Mouse (Mus musculus) 416B (cell line): ENCODE data around the gene Olfr1121.
"Not testable (repeated sequence)": the region's sequence is repeated elsewhere in the genome, so short reads cannot be mapped to it uniquely, and the experiment has no call there.

Source experiments
- DNase-seq: peaks from one replicate; pipeline ENCODE4 v3.0.0; 2011; ENCODE audit warnings: low read depth

Olfr1121 gene

DNA sequence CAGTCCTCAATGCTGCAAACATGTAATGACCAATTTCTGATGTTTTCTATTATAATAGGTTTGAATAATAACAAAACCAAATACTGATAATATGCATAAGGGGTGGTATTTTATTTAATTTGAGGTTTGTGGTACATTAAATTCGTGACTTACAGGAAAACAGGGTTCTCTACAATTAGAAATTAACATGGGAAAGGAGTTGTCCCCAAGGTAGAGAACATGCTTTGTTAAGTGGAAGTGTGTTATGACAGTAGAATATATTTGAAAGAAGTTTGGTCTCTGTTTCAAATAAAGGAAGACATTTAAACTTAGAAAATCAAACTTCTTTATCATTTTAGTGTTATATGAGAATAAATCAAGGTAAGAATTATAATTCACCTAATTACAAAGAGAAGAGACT is at the start of gene Olfr1121:
TSS of gene Olfr1121 (plus strand) at position 301 of the 400 bp plus-strand sequence.
- DNase-seq: no peak

DNA sequence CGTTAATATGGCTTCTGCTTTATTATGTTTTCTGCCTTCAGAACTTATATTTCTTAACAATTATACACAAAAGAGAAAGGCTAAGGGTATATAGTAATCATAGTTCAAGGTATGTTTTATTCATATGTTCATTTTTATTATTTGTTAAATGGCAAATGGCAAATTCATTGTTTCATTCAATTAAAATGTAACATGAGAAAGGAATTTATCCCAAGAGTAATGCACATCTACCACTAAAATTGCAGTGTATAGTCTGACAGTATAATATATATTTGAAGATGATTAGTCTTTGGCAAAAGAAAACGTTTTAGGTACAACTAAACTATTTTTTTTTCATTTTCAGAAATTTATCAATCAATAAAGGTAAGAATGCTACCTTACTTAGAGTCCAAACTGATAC is 15.2 kb upstream of the Olfr1121 start, which contains the start of gene Olfr1120:
TSS of gene Olfr1120 (plus strand) at position 301 of the 400 bp plus-strand sequence.
- DNase-seq: no peak

DNA sequence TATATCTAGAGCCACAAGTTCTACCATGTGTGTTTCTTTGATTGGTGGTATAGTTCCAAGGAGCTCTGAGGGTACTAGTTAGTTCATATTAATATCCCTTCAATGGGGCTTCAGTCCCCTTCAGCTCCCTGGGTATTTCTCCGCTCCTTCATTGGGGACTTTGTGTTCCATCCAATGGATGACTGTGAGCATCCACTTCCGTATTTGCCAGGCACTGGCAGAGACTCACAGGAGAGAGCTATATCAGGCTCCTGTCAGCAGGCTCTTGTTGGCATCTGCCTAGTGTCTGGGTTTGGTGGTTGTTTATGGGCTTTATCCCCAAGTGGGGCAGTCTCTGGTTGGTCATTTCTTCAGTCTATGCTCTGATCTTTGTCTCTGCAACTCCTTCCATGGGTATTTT is 9.6 kb upstream of the Olfr1121 start:
- DNase-seq: not testable (repeated sequence)

DNA sequence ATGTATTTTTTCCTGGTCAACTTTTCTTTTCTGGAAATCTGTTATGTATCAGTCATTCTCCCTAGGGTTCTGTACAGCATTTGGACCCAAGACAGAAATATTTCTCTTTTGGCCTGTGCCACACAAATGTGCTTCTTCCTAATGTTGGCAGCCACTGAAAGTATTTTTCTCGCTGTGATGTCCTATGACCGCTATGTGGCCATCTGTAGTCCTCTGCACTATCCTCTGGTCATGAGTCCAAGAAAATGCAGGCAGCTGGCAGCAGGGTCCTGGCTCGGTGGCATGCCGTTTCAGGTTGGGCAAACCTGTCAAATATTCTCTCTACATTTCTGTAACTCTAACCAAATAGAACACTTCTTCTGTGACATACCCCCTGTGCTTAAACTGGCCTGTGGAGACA is 2.0 kb downstream of the Olfr1121 start:
- DNase-seq: no peak

DNA sequence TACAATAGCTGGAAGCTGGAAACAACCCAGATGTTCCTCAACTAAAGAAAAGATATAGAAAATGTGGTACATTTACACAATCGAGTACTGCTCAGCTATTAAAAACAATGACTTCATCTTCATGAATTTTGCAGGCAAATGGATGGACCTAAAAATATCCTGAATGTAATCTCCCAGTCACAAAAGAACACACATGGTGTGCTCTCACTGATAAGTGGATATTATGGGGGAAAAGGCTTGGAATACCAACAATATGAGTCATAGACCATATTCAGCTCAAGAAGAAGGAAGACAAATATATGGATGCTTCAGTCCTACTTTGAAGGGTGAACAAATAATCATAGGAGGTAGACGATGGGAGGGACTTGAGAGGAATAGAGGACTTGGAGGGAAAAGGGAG is 14.2 kb downstream of the Olfr1121 start:
- no peak for DNase-seq

DNA sequence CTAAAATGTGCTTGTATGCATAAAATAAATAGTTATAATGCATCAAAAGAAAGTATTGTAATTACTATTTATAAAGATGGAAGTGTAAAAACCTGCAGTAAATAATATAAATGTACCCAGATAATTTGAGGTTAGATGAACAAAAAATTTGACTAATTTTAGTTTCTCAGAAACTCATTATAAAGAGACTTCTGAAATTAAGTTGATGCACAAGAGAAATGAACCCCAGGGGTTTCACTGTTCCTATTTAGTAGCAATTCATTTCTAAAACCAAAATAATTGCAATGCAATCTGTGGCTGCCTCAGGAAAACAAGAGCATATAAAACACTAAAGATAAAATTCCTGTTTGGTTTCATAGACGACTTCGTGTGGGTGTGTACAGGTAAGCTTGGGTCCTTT is 15.9 kb downstream of the Olfr1121 start, which contains the start of gene Olfr1122:
TSS of gene Olfr1122 (plus strand) at position 301 of the 400 bp plus-strand sequence.
- DNase-seq: no peak

DNA sequence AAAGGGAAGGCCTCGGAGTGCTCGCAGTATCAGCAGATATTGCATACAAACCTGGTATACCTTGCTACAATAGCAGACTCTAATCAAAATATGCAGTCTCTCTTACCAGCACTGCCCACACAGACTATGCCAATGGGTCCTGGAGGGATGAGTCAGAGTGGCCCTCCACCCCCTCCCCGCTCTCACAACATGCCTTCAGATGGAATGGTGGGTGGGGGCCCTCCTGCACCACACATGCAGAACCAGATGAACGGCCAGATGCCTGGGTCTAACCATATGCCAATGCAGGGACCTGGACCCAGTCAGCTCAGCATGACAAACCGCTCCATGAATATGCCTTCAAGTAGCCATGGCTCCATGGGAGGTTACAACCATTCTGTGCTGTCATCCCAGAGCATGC is 23.9 kb downstream of the Olfr1121 start:
- not testable (repeated sequence) for DNase-seq

DNA sequence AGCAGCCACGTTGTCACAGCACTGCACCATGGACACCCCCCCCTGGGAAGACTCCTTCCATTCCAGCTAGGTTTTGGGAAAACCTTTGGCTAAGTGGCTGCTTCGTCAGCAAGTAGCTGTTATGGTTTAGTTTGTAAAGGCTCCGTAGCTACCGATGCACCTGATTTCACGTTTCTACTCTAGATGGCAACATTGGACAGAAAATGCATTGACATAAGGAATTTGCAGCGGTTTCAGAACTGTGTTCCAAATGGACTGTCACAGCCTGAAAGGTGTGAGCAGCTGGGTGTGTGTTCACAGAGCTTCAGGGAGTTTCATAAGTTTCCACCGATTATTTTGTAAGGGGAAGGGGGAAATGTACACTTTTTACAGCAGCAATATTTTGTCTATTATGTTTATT is 25.0 kb downstream of the Olfr1121 start:
- DNase-seq: not testable (repeated sequence)

DNA sequence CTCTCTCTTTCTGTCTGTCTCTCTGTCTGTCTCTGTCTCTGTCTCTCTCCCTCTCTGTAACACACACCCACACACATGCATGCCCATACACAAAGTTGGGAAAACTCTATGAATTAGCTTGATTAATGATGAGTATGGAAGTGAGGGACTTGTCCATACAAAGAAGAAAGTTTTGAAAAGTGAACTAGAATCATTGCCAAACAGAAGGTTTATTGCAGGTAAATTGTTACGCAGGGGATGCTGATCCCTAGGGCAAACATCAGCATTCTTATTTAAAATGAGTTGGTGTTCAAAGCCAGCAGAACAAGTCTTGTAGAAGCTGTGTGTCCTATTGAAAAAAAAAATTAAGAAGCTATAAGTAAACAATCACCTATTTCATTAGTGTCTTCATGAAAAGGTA is 46.6 kb downstream of the Olfr1121 start, which contains the start of gene Olfr1123:
TSS of gene Olfr1123 (plus strand) at position 301 of the 400 bp plus-strand sequence.
- no peak for DNase-seq
